Mouse (Mus musculus) embryonic facial prominence, embryonic 14.5 days (tissue): ENCODE data around the gene Olfr15. TPM values are rescaled to one million over a fixed set of nuclear protein-coding genes. Genes with fewer than 3 reads are reported as not detected.
A peak's percentile ranks its signal among the peaks of the same experiment; 100 is the strongest.

Source experiments
- ATAC-seq: fragments of 200-750 bp; cut with Nextera tagmentation; 2 replicates; pipeline ENCODE4 v1.8.0; 2017; ENCODE audit warnings: low read depth, moderate number of reproducible peaks, moderate TSS enrichment
- DNase-seq: peaks from one replicate; pipeline ENCODE4 v3.0.0-alpha.2; 2015; ENCODE audit warnings: low spot score
- H3K27ac ChIP-seq: fragments of 300-500 bp; sonication (generic); replicated peaks from 2 replicates; pipeline ENCODE4 v1.5.1; 2014; ENCODE audit warnings: low read depth, mild to moderate bottlenecking, low read length, moderate library complexity
- H3K27me3 ChIP-seq: fragments of 300-500 bp; sonication (generic); replicated peaks from 2 replicates; pipeline ENCODE4 v1.6.1; 2014; ENCODE audit warnings: low read length; ENCODE audit not compliant: control insufficient read depth, insufficient read depth
- H3K36me3 ChIP-seq: fragments of 300-500 bp; sonication (generic); 2 replicates; pipeline ENCODE4 v1.6.1; 2014; ENCODE audit warnings: low read length, mixed read lengths; ENCODE audit not compliant: control insufficient read depth, insufficient read depth
- H3K4me1 ChIP-seq: fragments of 300-500 bp; sonication (generic); 2 replicates; pipeline ENCODE4 v1.6.1; 2014; ENCODE audit warnings: antibody characterized with exemption, low read length; ENCODE audit not compliant: control insufficient read depth, insufficient read depth
- H3K4me2 ChIP-seq: fragments of 300-500 bp; sonication (generic); 2 replicates; pipeline ENCODE4 v1.6.1; 2014; ENCODE audit warnings: low read depth, mild to moderate bottlenecking, low read length, moderate library complexity, mixed read lengths
- H3K4me3 ChIP-seq: fragments of 300-500 bp; sonication (generic); 2 replicates; pipeline ENCODE4 v1.5.1; 2014; ENCODE audit warnings: low read depth, mild to moderate bottlenecking, low read length
- H3K9ac ChIP-seq: fragments of 300-500 bp; sonication (generic); 2 replicates; pipeline ENCODE4 v1.6.1; 2014; ENCODE audit warnings: low read depth, mild to moderate bottlenecking, low read length, moderate library complexity, mixed read lengths
- H3K9me3 ChIP-seq: fragments of 300-500 bp; sonication (generic); 2 replicates; pipeline ENCODE4 v1.6.1; 2016; ENCODE audit warnings: low read length; ENCODE audit not compliant: control insufficient read depth
- WGBS: fragments of 180-500 bp; shearing (Covaris S2); extraction: QIAGEN DNeasy Blood & Tissue Kit; methylation state at CpG from one replicate; pipeline ENCODE4 v1.1.7; 2014; 5-methylcytosine and 5-hydroxymethylcytosine counted together
- polyA plus RNA-seq: library from polyadenylated mRNA; unstranded; fragments of >200 nt; fragmentation: Nextera tagmentation; extraction: Ambion mirVana; gene quantifications from 2 replicates; pipeline ENCODE4 v1.2.1, GENCODE M21; 2014

Olfr15 gene
- polyA plus RNA-seq, 1 experiment from 2014 or later = 0.60 TPM

- no peak overlapping the region for H3K4me3 ChIP-seq
- 0 out of 2 replicates have a peak, but pooled peaks cover 10% of the 10 kb centered on the region for H3K36me3 ChIP-seq
- H3K27ac ChIP-seq = no peak overlapping the region
- H3K27me3 ChIP-seq = no peaks in the 10 kb centered on the region
- 65% methylated on average over 11 of the region's 11 CpGs for WGBS
- no peaks in the 10 kb centered on the region for H3K9me3 ChIP-seq
- DNase-seq (no peak), ATAC-seq (no peak)
- no peak overlapping the region for H3K9ac ChIP-seq
- no peaks in the 10 kb centered on the region for H3K4me1 ChIP-seq
- H3K4me2 ChIP-seq = no peak overlapping the region
Observed at GRCm38 (mm10) chr16:3854437-3855182, 23.9 kb downstream of the Olfr15 start.

GRCm38 (mm10) chr16:3855776-3856175, 25.1 kb downstream of the Olfr15 start:
- Histone ChIP-seq H3K4me1 (no peaks in the 10 kb centered on the region), H3K9ac (no peak overlapping the region), H3K27ac (no peak overlapping the region), H3K4me3 (no peak overlapping the region), H3K4me2 (no peak overlapping the region), H3K36me3 (peaks cover 17% of the 10 kb centered on the region; the same call in 1 of the 2 replicates), H3K9me3 (no peaks in the 10 kb centered on the region), H3K27me3 (no peaks in the 10 kb centered on the region)
- ATAC-seq (no peak), DNase-seq (no peak)
- WGBS = 86% methylated on average over 1 of the region's 1 CpGs

- no peaks in the 10 kb centered on the region for H3K27me3 ChIP-seq
- no peak overlapping the region for H3K4me2 ChIP-seq
- H3K4me1 ChIP-seq = no peaks in the 10 kb centered on the region
- no peak for DNase-seq
- no peak overlapping the region for H3K4me3 ChIP-seq
- 86% methylated on average over 4 of the region's 4 CpGs for WGBS
- H3K9ac ChIP-seq = no peak overlapping the region
- ATAC-seq = no peak
- H3K27ac ChIP-seq = no peak overlapping the region
- peaks cover 39% of the 10 kb centered on the region for H3K36me3 ChIP-seq
- no peaks in the 10 kb centered on the region for H3K9me3 ChIP-seq
Observed at GRCm38 (mm10) chr16:3859254-3859653, 28.6 kb downstream of the Olfr15 start.

DNA sequence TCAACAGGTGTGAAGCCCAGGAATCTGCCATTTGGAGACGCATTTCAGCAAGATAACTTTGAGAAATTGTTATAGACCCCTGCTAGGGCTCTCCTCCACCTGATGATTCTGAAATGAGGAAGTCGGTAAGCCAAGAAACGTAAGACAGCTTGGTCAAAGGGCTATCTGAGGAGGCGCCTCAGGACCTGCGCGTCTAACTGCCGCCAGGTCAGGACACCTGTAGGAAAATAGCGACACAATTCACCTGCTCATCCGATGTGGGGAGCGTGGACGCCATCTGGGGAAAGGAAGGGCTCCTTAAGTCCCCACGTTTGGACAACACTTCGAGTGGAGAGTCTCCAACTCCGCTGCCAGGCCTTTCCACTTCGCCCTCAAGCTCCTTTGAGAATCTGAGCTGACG, 41.1 kb downstream of the Olfr15 start:
- Histone ChIP-seq H3K4me3 (peak overlapping the region; percentile 63), H3K27ac (no peak overlapping the region), H3K36me3 (peaks cover 11% of the 10 kb centered on the region), H3K4me2 (peak overlapping the region; percentile 79), H3K27me3 (no peaks in the 10 kb centered on the region), H3K4me1 (peaks cover 12% of the 10 kb centered on the region; the same call in 1 of the 2 replicates), H3K9me3 (no peaks in the 10 kb centered on the region), H3K9ac (peak overlapping the region; percentile 63)
- DNase-seq = no peak
- WGBS = 3% methylated on average over 16 of the region's 16 CpGs
- ATAC-seq = peak; percentile 9; the same call in 1 of the 2 replicates

DNA sequence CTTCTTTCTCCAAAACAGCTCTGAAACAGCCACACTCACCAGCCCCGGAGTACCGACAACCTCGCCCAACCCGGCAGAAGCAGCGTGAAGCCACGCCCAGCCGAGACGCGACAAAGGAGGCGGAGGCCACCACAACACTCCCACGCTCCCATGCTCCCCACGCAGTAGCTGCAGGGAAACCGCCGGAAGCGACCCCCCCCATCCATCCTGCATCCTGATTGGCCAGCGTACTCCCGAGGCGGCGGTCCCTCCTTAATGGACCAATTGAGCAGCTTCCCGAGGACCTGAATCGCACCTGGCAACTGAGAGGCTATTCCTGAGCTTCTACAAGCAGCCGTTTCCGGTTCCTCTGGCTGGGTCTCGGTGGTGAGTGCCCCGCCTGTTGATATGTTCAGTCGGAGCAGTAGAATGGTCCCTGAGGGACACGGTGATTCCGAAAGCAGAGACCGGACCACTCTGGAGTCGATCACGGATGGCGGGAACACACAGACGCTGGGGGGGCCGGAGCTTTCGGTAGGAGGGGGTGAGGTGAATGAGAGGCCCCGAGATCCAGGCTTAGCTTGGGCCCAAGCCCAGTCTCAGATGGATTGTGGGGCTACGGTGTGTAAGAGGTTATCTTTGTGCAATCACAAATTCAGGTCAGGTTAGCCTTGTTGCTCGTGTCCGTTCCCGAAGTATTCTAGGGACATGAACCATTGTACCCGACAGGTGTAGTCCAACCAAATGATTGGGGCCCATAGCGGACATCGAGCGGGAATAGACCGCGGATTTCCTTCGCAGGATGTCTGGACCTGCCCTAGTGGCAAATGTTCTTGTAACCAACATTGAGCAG, 41.8 kb downstream of the Olfr15 start, which contains the start of gene Naa60:
TSS of gene Naa60 (plus strand) at position 160 of the 832 bp plus-strand sequence.
- no peaks in the 10 kb centered on the region for H3K9me3 ChIP-seq
- ATAC-seq (peak; percentile 99), DNase-seq (peak; percentile 97)
- peak within 1 kb of the TSS; percentile 63 for H3K9ac ChIP-seq
- WGBS = 5% methylated on average over 47 of the region's 47 CpGs
- H3K4me3 ChIP-seq = peak within 1 kb of the TSS; percentile 63
- H3K27ac ChIP-seq = 0 out of 2 replicates have a peak within 1 kb of the TSS, but pooled peaks have one; percentile 55
- peaks cover 12% of the 10 kb centered on the region; the same call in 1 of the 2 replicates for H3K4me1 ChIP-seq
- H3K4me2 ChIP-seq = peak within 1 kb of the TSS; percentile 79
- peaks cover 11% of the 10 kb centered on the region for H3K36me3 ChIP-seq
- no peaks in the 10 kb centered on the region for H3K27me3 ChIP-seq

GRCm38 (mm10) chr16:3876346-3876745, 45.7 kb downstream of the Olfr15 start:
- Histone ChIP-seq H3K36me3 (0 out of 2 replicates have a peak, but pooled peaks cover 7% of the 10 kb centered on the region), H3K4me1 (peaks cover 10% of the 10 kb centered on the region; the same call in 1 of the 2 replicates), H3K4me3 (no peak overlapping the region), H3K27ac (no peak overlapping the region), H3K9me3 (no peaks in the 10 kb centered on the region), H3K27me3 (no peaks in the 10 kb centered on the region), H3K9ac (no peak overlapping the region), H3K4me2 (no peak overlapping the region)
- 91% methylated on average over 4 of the region's 4 CpGs for WGBS
- no peak for DNase-seq
- ATAC-seq = no peak

- H3K27me3 ChIP-seq = no peaks in the 10 kb centered on the region
- no peaks in the 10 kb centered on the region for H3K4me1 ChIP-seq
- DNase-seq = peak; percentile 97
- H3K36me3 ChIP-seq = no peaks in the 10 kb centered on the region
- H3K27ac ChIP-seq = peak within 1 kb of the TSS; percentile 83
- H3K4me3 ChIP-seq = peak within 1 kb of the TSS; percentile 95
- ATAC-seq = peak; percentile 99
- peak within 1 kb of the TSS; percentile 71 for H3K4me2 ChIP-seq
- WGBS = under 1% methylated on average over 42 of the region's 88 CpGs
- H3K9me3 ChIP-seq = no peaks in the 10 kb centered on the region
- peak within 1 kb of the TSS; percentile 91 for H3K9ac ChIP-seq
Observed at GRCm38 (mm10) chr16:3884201-3885064, 53.8 kb downstream of the Olfr15 start, which contains the start of the genes Zfp597 and Gm20695. Zfp597 (minus strand) TSS chr16:3884561. Gm20695 (plus strand) TSS chr16:3884648.
